Mouse (Mus musculus): Measurements from ENCODE around the gene Hist1h4a.
"Not testable (repeated sequence)": the region's sequence is repeated elsewhere in the genome, so short reads cannot be mapped to it uniquely, and the experiment has no call there.

The Hist1h4a gene

DNA sequence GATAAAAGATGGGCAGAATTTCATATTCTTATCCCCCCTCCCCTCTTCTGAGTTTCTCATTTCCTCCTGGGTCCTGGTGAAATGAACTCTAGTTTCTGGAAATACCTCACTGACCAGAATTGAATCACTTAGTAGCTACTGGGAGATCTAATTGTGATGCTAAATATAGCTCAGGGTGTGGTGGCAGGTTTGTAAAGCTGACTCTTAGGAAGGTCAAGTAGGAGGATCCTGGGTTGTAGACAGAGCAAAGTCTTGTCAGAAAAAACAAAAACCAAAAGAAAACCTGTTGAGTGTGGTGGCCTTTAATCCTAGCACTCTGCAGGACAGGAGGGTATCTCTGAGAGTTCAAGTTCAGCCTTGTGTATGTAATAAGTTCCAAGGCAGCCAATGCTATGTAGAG, 19.0 kb downstream of the Hist1h4a start:
- peak; percentile 39 for DNase-seq (ENCODE audit: low read depth)

DNA sequence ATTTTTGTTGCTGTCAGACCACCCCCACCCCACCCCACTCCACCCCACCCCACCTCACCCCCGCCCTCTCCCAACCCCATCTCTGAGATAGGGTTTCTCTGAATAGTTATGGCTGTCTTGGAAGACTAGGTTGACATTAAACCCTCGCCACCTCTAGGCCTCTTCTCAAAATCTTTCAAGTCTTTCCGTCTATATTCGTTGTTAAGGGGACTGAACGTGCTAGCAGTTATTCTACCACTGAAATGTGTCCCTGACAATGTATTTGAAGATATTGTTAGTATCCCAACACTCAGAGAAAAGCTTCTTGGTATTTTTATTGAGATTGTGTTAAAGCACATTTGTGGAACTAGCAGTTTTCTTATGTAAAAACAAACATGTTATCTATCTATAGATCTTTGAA, 20.1 kb downstream of the Hist1h4a start:
- peak; percentile 26 for DNase-seq (ENCODE audit: low read depth)

DNA sequence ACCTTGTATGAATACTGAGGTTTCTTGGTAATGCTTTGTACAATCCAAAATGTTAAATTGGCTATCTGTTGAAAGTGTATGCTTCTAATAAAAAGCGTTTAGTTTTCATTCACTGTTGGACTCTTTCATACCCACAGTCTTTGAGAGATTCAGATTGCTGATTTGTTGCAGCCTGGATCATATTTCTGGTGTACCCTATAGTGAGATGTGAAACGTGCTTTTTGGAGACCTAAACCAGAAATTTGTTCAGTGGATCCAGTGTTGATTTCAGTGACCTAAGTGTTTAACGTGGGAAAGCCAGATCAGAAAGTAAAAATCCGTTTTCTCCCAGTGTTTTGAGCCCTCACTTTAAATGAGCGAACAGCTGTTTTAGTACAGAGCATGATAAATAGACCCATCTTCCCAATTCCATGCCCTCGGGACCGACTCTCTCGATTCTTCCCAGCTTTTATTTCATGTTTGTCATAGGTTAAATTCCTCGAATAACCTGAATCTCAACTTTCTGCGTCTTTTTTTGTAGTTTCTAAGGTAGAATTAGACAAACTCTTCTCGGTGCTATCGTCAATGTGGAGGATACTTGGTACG, 20.7 kb downstream of the Hist1h4a start:
- no peak for DNase-seq (ENCODE audit: low read depth)

DNA sequence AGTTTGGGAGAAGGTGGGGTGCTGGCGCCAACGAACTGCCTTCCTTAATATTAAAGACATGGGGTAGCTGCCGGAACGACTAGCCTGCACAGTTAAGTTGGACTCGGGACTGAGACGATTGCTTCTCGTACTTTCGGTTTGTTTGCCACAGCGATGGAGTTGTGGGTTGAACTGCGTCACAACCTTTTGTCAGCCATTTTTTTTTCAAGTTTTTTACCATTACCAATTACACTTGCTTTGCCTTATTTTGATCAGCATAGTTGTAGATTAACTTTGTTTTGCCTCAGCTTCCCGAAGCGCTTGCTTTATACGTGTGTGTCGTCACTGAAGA, 21.1 kb downstream of the Hist1h4a start:
- peak; percentile 94 for DNase-seq (ENCODE audit: low read depth)

DNA sequence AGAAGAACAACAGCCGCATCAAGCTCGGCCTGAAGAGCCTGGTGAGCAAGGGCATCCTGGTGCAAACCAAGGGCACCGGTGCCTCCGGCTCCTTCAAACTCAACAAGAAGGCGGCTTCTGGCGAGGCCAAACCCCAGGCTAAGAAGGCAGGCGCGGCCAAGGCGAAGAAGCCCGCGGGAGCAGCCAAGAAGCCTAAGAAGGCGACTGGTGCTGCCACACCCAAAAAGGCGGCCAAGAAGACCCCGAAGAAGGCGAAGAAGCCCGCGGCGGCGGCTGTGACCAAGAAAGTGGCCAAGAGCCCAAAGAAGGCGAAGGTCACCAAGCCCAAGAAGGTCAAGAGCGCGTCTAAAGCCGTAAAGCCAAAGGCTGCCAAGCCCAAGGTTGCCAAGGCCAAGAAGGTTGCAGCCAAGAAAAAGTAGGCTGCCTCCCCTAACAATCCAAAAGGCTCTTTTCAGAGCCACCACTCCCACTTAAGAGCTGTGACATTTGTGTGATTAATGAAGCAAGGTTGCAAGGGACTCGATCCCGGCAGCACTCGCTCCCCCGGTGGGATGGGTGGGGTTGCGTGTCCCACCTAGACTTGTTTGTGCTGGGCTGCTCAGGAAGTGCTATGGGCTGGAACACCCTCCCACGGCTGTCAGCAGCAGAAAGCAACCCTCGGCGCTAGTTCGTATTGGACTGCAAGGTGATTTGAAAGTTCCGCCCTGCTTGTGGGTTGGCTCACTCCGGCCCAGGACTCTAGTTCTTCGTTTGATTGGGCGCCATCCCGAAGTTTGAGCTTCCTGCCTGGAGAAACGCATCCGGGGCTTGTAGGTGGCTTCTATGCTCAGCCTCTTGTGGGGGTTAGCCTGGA, 21.7 kb downstream of the Hist1h4a start:
- peak; percentile 96 for DNase-seq (ENCODE audit: low read depth)

DNA sequence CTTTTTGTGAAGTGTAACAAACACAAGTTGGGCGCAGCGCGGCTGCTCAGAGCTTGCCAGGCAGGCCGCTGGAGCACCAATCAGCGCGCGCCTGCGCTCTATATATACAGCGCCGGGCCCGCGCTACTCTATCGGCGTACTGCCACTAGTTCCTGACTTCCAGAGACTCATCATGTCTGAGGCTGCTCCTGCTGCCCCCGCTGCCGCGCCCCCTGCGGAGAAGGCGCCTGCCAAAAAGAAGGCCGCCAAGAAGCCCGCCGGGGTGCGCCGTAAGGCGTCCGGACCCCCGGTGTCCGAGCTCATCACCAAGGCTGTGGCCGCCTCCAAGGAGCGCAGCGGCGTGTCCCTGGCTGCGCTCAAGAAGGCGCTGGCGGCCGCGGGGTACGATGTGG, 22.4 kb downstream of the Hist1h4a start, which contains the start of gene Hist1h1c:
Gene Hist1h1c, plus strand, starts transcription at position 132 of the 392 bp plus-strand sequence.
- peak; percentile 94 for DNase-seq (ENCODE audit: low read depth)

DNA sequence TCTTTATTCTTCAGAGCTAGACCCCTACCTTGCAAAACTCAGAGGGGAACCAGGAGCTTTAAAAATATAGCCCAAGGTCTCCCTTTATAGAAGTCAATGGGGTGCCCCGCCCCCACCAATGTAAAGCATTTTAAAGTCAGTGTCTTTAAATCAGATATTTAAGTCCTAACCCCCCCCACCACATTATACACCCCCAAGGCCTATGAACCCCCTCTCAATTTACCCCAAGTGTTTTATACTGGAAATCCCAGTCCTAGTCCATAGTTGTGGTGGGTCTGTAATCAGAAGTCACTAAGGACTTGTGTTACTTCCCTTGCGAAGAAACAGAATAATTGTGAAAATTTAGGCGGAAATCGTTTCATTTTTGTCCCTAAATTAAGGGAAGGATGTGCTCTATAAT, 23.0 kb downstream of the Hist1h4a start:
- no peak for DNase-seq (ENCODE audit: low read depth)

DNA sequence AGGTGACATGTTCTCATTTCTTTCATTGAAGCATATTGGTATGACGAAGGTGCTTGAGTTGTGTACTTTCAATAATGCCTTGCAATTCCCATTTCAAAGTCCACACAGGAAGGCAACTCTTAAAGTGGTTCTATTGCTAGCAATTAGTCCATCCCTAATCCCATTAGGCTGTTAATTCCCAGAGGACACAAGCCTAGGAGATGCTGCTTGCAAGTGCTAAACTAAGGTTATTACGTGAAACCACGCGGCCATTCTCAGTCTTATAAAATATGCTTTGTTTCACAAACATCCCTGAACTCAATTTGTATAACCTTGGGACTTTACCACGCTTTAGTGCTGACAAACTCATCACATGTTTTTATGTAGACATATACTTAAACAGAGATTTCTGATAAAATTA, 23.9 kb downstream of the Hist1h4a start:
- peak; percentile 13 for DNase-seq (ENCODE audit: low read depth)

DNA sequence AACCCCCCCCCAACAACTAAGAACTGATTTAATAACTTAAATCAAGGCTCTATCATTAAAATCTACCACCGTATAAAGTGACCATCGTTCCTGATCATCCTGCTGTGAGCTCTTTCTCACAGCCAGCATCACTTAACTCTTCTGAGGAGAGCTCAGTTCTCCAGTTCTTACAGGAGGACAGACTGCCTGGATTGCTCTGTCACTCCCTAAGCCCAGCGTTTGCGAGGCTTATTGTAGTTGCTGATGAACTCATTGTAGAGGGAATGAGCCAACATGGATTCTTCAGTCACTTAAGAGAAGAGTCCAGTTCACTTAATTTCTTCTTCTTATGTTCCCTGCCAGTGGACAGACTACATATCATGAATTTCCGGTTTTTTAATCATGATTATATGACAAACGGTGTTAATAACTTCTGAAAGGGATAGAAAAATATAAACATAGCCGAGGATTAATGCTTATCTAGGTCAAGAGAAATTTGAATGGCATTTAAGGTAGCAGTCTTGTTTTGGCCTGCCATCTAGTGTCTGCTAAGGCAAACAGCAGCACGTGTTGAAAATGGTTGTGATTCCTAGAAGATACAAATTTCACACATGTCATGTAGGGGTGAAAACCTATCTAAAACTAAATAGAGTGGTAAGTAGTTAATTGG, 28.8 kb downstream of the Hist1h4a start:
- DNase-seq (ENCODE audit: low read depth) = peak; percentile 74

DNA sequence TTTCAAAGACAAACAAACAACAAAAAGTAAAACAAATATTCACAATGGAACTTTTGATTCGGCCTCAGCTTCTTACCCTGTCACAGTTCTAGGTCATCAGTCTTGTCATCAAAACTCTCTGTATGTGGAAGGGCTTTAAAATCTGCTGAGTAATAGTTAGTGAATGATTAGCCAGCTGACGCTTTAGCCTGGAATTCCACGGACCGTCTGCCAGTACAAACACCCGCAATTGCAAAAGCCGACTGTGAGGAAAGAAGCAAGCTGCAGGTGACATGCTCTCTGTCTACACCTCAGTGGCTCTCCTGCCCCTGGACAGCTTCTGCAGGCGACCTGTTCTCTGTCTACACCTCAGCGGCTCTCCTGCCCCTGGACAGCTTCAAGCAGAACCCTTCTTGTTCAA, 30.6 kb downstream of the Hist1h4a start:
- DNase-seq (ENCODE audit: low read depth) = peak; percentile 0

DNA sequence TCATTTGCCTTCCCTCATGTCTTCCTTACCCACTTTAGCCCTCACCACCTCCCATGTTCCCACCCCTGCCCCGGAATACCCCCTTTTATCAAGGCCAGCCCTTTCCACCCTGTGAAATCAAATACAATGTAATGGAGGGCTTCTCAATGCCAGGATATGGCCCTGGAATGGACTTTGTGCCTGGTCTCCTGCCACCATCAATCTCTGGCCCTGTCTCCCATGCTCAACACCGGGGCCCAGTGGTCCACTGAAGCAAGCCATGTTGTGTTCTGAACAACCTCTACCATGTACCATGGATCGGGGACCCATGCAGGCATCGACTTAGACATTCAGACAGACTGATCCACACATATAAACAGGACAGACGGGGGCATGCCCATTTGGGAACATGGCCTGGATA, 31.3 kb downstream of the Hist1h4a start:
- DNase-seq (ENCODE audit: low read depth) = no peak

DNA sequence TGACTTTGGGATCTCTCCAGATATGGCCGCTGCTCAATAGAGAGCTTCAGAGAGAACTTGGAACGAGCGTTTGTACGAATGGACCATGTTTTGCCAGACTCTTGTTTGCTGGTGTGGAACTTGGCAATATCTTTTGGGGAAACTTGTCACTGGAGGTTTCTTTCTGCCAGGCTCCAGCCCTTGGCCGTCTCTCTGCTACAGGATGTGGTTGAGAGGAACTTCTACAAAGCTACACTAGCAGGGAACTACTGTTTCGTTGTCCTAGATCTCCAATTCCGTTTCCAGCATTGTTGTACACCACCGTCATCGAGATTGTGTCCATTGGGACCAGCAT, 31.9 kb downstream of the Hist1h4a start:
- no peak for DNase-seq (ENCODE audit: low read depth)

DNA sequence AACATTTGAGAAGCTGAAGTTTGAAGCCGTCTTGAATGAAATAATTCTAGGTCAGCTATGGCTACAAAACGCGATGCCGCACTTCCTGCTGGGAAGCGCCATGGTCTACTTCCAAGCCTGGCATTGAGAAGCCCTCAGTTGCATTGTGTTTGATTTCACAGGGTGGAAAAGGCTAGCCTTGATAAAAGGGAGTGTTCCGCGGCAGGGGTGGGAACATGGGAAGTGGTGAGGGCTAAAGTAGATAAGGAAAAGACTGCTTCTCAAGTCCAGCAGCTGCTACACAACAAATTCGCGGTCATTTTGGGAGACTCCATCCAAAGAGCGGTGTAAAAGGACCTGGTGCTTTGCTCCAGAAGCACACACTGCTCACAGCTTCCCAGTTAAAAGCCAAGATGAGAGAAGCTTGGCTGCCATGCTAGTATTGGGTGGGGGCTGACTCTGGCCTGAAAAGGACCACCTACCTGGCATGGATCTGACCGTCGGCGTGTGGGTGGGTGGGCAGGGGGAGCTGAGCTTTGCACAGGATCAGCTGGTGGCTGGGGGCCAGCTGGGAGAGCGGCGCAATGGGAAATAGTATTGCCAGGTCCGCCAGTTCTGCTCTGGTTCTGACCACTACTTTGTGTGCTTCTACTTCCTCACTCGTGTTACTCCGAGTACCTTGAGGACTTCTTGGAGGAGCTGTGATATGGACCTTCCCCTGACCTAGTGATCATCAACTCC, 32.4 kb downstream of the Hist1h4a start:
- DNase-seq (ENCODE audit: low read depth) = no peak

DNA sequence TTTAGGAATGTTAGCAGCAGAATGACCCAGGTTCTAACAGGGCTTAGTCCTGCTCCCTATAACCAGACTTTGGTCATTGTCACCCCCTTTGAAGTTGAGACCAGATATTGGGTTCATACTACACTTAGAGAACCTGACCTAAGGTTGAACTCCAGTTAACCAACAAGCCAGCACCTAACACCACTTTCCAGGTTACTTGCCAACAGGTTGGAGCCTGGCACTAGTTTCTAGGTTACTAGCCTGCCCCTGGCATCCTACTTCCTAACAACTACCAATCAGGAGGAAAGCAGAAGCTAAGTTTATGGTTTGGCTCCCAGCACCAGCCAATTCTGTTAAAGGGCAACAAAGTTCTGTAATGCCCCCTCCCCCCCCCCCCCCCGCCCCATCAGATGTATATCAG, 35.8 kb downstream of the Hist1h4a start:
- no peak for DNase-seq (ENCODE audit: low read depth)

DNA sequence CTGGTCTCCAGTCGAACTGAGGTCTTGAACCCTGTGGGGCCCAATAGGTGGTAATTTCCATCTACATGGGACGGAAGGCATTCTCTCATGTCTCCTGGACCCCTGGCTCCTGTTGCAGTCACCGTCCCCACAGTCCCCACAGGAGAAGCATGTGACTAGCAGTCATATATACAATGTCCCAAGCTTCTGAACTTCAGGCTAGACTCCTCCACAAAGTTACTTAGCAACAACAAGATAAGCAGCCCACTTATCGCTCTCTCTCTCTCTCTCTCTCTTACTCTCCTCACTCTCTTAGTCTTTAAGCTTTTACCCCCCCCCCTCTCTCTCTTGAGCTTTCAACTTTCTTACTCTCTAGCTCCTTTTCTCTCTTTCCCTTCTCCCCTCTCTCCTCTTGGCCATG, 36.8 kb downstream of the Hist1h4a start:
- DNase-seq (ENCODE audit: low read depth) = no peak

DNA sequence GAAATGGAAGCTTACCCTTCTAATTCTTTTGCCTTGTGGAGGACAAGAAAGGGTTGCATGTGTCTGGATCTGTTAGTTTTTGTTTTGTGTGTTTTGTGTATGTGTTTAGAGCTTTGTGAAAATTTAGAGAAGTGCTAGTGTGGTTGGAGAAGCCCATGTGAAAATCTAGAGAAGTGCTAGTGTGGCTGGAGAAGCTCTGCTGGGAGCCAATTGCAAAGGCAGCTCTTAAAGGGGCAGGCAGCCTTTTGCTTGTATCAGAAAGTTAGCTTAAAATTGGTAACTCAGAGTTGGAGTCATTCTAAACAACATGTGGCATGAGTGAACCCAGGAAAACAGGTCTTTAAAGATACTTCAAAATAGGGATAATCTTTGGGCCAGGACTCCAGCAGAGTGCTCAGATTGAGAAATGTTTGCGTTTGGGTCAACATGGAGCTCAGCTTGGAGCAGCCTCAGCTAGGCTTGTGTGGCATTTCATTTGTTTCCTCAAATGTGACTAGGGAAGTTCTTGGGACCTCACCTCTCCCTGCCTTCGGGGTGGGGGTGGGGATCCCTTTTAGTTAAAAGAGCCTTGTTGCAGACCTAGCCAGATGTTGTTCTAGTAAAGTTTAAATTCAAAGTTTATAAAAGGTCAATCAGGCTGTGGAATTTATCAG, 43.3 kb downstream of the Hist1h4a start:
- not testable (repeated sequence) for DNase-seq (ENCODE audit: low read depth)

DNA sequence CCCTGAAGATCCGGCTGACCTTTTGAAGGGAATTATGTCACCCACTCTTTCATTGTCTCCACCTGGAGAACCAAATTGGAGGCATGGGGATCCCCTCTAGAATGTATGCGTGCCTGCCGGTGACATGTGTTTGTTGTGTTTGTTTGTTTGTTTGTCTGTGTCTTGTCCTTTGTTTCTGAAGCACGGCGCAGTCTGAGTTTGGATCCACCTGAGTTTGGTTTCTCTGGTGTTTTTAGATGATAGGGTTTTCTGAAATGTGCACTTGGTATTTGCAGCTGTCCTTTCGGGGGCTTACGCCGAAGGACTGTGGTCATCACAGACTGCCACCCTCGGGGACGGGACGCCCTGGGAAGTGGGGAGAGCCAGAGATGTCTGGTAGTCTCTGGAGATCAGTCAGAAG, 43.9 kb downstream of the Hist1h4a start:
- DNase-seq (ENCODE audit: low read depth) = no peak

DNA sequence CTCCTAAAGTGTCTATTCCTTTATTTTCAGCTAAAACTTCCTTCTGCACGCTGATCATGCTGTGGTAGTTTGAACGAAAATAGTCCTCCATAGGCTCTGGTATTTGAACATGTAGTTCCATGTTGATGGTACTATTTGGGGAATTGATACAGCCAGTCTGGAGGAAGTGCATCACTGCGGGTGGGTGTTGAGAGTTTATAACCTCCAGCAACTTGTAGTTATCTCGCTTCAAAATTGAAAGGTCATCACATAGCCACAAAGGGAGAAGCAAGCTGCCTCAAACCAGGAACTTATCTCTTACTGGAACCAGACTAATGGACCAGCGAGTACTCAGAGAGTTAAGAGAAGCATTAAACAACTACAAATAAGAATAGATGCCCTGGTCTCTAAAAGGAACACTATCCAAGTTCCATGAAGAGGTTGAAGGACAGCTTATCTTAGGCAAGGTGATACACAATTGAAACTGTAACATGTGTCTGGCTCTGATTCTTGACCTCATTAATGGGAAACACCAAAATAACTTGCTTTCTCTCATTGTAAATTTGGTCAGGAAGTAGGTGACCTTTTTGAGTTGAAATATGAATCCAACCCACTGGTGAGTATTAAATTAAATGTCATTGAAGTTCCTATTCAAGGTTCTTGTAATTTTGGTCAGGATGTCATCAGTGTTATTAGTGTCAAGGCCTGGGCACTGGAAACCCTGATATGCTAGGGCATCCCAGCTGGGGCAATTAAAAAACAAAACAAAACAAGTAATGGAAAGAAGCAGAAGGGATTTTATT, 44.6 kb downstream of the Hist1h4a start:
- DNase-seq (ENCODE audit: low read depth) = no peak
